Mouse (Mus musculus) ES-E14 (cell line): ENCODE measurements around the gene Setd6.

Experiments used
- HCFC1 ChIP-seq: IDR thresholded peaks from 2 replicates; pipeline ENCODE4 v1.6.1; 2012; ENCODE audit warnings: low read length, inconsistent platforms, borderline replicate concordance; ENCODE audit not compliant: insufficient read depth
- MAFK ChIP-seq: IDR thresholded peaks from 2 replicates; pipeline ENCODE4 v1.6.1; 2014; ENCODE audit warnings: mild to moderate bottlenecking, low read depth, low read length, inconsistent platforms; ENCODE audit not compliant: insufficient read depth

- TF ChIP-seq MAFK (0 out of 2 replicates have a peak, but pooled peaks have one; percentile 15), HCFC1 (no peak)
Measured at GRCm38 (mm10) chr8:95700282-95700681, 15.4 kb upstream of the Setd6 start.
